Mouse (Mus musculus): ENCODE data around the gene Nphs1. TPM values are rescaled to one million over a fixed set of nuclear protein-coding genes. Genes with fewer than 3 reads are reported as not detected.

The Nphs1 gene
- 0.27 TPM in 1 of 2 replicates, not detected in the other for total RNA-seq (2015)
- 0.58 and 0.95 TPM in 2 replicates for total RNA-seq (2017)

DNA sequence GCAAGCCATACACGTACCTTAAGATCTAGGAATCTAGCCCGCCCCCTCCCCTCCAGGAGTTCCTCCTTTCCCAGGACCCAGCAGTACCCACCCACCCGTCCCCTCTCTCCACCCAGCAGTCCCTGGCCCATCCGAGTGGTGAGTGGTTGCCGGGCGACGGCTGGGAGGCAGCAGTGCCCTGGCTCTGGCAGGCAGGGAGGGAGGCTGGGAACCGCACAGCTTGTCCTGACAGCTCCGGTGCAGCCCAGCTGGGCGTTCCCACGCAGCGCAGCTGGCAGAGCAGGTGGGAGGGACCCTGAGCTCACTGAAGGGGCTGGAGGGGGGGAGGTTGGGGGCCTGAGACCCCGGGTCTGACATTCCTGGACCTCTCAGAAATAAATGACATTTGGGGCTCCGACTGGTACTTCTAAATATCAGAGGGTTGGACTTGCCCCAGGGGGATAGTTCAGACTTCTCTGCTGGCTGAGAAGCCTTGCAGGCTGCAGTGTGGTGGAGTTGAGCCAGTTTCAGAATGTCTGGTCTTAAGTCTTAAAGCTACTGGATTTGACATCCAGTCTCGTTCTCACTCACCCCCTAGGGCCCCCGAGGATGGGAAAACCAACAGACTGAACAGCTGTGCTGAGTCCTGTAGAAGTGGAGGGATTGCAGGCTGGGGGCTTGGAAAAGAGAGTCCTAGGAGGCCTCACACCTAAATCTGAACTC lies at the start of gene Nphs1, which contains the start of gene Kirrel2:
Gene Nphs1, plus strand, starts transcription at position 687 of the 702 bp plus-strand sequence.
Gene Kirrel2, minus strand, starts transcription at position 62 of the 702 bp plus-strand sequence.
- ATAC-seq (replicated peaks; ENCODE audit: poor library complexity) = no peak

DNA sequence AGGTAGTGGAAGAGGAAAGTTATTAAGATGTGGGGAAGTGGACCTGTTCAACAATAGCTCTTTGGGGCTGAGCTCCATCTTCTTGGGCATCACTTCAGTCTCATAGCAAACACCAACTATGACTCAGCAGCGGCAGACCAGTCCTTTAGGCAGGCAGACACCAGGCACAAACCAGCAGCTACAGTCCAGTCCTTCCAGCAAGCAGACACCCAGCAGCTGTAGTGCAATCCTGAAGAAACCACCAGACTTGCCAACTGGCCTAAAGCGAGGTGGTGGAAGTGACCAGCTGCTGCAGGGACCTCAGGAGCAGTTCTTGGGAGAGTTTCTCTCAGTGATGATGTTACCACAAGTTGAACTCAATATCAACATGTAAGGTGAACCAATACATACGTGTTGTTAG lies 49.5 kb upstream of the Nphs1 start:
- ATAC-seq (replicated peaks; ENCODE audit: poor library complexity) = no peak

DNA sequence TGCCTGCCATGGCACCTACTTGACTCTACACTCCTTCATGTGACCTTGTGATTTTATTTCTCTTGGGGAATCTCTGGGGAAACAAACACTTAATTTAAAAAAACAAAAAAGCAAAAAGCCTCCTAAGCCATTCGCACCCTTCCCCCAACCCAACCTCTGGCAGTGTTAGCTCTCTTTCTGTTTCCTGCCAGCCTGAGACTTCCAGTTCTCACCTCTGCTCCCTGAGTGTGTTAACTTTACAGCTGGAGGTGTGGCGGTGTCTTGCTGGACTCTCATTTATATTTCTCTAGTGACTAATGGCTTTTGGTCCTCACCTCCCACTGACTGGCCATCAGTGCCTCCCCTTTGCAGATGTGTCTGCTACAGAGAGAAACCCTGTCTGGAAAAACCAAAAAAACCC lies 48.3 kb upstream of the Nphs1 start:
- ATAC-seq (replicated peaks; ENCODE audit: poor library complexity) = no peak

DNA sequence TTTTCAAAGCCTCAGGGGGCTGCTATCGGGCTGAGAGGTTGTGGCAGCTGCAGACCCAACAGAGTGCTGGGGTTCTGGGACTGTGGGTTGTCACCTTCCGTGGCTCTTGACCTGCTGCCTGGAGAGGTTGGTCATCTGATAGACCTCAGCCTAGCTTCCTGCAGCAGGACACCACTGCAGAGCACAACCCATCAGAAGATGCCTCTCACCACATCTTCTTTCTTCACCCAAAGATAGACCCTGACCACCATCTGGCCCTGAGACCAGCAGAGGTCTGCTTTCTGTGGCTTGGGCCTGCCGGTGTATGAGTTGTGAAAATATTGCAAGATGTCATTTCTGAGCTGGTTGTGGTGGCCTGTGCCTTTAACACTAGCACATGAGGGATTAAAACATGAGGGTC lies 47.1 kb upstream of the Nphs1 start:
- ATAC-seq (replicated peaks; ENCODE audit: poor library complexity) = no peak; the same call in 1 of the 2 replicates

DNA sequence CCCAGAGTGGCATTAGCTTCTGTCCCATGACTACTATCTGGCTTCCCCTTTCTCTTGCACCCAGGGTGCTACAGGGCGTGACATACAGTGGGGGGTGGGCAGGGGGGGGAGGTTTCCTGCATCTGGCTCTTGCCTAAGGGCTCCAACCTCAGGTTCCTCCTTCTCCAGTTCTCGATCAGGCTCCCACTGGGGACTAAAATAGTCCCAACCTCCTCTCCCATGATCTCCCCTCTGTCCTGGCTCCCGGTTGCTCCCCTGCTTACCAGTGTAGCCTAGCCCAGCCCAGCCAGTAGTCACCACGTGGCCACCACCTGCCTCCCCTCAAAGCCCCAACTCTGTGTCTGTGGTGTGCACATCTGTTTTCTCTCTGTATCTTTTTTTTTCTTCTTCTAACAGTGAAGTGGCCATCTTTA lies 45.4 kb upstream of the Nphs1 start:
- ATAC-seq (replicated peaks; ENCODE audit: poor library complexity) = peak; percentile 78

DNA sequence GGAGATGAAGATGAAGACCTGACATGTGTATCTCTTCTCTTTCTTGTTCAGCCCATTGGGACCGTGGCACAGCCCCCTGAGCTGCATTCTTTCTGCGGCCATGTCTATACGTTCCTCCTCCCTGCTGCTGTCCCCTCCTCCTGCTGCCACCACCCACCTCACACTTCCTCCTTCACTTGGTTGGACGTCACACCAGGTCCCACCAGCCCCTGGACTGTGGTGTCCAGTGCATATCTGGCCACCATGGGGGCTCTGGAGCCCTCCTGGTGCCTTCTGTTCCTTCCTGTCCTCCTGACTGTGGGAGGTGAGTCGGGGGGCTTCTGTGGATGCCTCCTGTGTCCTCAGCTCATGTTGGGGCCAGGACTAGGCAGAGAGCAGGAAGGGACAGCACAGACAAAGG lies 44.5 kb upstream of the Nphs1 start, which contains the start of gene Tyrobp:
Gene Tyrobp, plus strand, starts transcription at position 165 of the 400 bp plus-strand sequence.
- ATAC-seq (replicated peaks; ENCODE audit: poor library complexity) = peak; percentile 66

DNA sequence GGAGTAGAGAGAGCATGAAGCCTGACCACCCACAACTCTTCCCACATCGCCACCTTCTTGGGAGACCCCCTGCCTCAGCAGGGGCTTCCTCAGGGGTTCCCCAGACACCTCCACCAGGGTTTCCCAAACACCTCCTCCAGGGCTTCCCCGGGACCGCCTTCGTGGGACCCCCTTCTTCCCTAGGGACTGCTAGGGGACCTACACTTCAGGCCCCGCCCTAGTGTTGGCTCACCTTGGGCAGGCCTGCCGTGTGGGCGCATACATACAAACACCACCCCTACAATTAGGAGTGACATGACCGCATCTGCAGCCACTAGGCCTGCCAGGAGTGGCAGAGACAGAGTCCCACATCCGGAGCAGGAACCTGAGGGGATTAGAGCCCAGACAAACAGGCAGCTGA lies 40.3 kb upstream of the Nphs1 start:
- ATAC-seq (replicated peaks; ENCODE audit: poor library complexity) = peak; percentile 20

DNA sequence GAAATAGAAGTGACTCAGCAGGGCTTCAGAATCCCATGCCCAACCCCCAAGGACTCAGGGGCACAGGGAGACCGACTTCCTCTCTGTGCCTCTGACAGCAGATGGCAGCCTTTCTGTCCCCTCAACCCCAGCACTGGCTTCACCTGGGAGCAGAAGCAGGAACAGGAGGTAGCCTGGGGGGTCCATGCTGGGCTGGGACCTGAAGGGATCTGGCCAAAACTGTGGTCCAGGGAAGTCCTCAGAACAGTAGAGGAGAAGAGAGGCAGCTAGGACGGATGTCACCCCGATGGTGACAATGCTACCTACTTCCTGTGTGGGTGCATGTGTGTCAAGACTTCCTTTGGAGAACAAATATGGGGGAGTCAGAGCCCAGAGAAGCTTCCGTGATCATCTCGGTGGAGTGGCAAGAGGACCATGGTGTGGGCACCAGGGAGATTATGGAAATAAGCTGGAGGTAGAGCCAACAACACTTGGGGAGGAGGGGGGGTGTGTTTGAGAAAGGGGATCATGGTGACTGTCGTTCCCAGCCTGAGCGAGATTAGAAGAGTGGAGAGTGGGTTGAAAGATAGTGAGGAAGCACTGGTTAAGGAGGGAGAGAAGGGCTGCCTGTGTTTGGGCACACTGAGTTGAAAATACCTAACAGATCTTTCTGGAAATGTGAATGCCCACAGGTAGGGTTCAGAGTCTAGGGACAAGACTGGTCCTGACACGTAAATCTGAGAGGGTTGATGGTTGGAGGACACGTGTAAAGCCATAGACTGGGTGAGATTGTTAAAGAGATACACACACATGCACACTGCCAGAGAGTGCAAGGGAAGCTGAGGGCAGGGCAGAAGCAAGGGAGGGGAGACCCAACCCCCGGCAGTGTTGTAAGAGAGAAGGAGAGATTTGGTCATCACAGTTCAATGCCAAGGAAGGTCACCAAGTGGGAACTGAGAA lies 38.3 kb upstream of the Nphs1 start, which contains the start of gene Hcst:
Gene Hcst, minus strand, starts transcription at position 294 of the 939 bp plus-strand sequence.
- ATAC-seq (replicated peaks; ENCODE audit: poor library complexity) = peak; percentile 47

DNA sequence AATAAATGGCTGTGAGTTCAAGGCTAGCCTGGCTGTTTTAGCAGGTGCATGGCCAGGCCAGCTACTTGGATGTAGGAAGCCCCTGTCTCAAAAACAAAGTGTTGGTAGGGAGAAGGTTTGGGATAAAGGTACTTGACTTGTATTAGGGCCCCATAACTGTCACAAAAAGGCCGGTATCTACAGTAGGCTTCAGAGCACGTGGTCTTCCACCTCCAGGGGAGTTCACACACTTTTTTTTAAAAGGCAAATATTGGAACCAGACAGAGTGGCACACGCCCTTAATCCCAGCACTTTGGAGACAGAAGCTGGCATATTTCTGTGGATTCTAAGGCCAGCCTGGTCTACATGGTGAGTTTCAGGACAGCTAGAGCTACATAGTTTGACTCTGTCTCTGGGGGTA lies 37.4 kb upstream of the Nphs1 start:
- no peak for ATAC-seq (replicated peaks; ENCODE audit: poor library complexity)

DNA sequence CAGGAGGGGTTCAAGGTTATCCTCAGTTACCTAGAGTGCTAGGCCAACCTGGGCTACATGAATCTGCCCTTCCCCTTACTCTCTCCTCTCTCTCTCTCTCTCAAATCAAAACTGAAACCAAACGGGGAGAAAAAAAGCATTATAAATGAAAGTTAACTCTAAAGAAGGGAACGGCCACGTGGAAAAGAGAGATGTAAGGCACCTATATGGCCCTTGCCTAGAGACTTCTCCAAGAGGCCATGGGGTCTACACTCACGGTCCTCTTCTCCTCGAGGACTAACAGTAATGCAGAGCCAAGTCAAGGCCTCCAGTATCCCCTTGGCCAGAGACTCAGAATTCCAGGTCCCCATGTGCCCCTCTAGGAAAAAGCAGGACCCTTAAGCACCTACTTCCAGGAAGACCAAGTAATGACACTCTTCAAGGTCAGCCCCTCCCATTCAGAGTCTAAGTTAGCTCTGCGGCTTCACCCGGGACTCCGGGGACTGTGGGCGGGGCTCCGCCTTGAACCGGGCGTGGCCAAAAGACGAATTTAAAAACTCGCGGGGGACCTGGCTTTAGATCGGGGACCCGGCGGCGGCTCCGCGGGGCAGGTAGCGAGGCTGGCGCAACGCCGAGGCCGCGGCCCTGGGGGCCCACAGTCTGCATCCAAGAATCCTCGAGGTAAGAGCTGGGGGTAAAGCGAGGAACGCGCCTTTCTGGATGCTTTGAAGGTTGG lies 36.8 kb upstream of the Nphs1 start, which contains the start of gene Nfkbid:
Gene Nfkbid, plus strand, starts transcription at position 558 of the 715 bp plus-strand sequence.
- peak; percentile 24 for ATAC-seq (replicated peaks; ENCODE audit: poor library complexity)

DNA sequence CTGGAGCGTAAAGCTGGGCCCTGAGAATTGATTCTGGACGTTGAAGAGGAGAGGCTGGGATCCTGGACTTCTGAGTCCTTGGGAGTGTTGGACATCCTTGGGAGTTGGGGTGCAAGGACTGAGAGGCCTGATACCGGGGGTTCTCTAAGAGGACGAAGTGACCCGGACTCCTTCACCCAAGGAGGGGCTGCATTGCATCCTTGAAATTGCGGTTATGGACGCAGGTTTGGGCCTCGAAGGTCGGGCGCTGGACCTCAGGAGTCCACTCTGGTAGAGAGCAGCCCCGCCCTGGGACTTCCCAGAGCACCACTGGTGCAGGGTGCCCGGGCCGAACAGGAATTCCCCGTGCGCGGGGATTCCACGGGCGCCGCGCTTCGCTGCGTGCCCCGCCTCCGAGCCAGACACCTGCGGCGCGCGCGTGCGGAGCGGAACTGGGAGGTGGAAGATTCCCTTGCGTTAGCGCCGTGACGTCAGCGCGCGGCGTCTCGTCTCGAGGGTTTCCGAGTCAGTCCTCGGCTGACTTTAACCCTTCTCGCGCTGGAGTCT lies 36.2 kb upstream of the Nphs1 start:
- peak; percentile 51 for ATAC-seq (replicated peaks; ENCODE audit: poor library complexity)

DNA sequence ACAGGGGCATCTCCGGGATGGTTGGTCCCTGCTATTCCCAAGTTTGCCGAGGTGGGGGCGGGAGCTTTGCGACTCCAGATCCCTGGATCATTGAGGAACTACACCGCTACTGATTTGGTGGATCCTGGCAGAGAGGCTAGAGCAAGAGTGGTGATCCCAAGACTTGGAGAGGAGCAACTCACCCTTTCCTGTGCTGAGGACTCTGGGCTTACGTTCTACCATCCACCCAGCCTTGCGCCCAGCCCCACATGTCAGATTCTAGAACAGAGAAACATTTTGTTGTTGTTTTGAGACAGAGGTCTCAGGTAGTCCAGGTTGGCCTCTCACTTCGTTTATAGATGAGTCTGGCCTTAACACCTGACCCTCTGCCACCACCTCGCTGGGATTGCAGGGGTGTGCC lies 35.6 kb upstream of the Nphs1 start:
- ATAC-seq (replicated peaks; ENCODE audit: poor library complexity) = no peak

DNA sequence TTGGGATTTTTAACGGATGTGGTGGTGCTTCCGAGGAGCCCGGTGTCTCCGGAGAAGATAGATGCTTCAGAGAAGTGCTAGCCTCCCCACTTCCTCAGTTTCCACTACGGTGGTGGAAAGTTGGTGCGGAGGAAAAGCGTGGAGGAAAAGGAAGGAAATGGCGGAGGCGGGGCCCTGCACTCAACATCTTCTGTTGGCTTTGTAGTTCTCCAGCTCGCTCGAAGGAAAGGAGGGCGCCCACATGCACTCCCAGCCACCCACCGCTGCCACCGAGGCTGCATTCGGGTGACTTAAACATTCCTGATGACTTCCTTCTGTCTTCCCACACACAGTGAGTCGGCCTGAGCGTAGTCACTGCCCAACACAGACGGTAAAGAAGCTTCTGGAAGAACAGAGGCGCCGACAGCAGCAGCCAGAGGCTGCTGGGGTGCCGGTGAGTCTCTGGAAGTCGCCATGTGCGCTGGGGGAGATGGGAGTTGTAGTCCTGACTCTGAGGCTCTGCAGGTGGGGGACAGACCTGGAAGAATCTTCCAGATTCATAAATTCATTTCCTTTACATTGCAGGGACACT lies 35.0 kb upstream of the Nphs1 start:
- no peak; the same call in 1 of the 2 replicates for ATAC-seq (replicated peaks; ENCODE audit: poor library complexity)

DNA sequence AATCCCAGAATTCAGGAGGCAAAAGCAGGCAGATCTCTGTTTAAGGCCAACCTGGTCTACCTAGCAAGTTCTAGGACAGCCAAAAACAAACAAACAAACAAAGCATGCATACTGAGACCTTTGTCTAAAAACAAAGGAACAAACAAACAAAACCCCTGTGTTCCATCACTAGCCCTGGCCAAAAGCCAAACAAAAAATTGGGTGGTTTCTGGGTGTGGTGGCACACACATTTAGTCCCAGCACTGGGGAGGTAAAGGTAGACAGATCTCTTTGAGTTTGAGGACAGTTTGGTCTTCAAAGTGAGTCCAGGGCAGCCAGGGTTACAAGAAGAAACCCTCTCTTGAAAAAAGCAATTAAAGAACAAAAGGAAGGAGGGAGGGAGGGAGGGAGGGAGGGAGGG lies 28.8 kb upstream of the Nphs1 start:
- ATAC-seq (replicated peaks; ENCODE audit: poor library complexity) = no peak

DNA sequence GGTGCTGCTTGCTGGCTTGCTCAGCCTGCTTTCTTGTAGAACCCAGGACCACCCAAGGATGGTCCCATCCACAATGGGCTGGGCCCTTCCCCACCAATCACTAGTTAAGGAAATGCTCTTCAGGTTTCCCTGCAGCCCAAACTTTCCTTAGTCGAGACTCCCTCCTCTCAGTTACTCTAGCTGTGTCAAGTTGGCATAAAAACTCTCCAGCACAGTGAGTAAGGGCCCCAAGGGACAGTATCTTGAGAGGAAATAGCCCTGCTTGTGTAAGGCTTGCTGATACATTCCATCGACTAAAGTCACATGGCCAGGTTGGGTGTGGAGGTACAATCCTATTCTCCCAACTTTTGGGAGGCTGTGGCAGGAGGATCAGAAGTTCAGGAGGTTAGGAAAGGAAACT lies 27.9 kb upstream of the Nphs1 start:
- no peak for ATAC-seq (replicated peaks; ENCODE audit: poor library complexity)

DNA sequence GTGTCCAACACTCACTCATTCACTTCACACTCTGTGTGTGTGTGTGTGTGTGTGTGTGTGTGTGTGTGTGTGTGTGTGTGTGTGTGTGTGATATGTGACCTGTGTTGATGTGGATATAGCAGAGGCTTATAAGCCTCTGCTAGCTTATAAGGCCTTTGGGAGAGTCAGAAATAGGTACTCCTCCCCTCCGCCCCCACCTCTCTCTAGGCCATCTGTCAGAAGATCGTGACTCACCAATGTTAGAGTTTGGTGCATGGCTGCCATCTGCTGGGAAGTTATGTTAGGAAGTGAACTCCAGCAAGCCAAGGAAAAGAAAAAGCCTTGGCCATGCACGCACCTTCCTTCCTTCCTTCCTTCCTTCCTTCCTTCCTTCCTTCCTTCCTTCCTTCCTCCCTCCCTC lies 26.3 kb upstream of the Nphs1 start:
- ATAC-seq (replicated peaks; ENCODE audit: poor library complexity) = peak; percentile 82

DNA sequence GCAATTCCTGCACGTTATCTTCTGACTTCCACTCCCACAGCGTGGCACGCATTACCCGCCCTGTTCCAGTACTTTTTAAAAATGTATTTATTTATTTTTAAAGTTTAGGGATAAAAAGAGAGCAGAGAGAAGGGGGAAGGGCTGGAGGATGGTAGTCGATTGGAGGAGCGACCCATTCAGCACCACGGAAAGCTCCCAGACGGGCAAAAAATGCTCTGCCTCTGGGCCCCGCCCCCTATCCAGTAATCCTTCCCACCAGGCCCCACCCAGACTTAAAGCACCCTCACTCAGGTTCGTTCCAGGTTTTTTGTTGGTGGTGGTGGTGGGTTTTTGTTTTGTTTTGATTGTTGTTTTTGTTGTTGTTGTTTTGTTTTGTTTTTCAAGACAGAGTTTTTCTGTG lies 23.9 kb upstream of the Nphs1 start:
- ATAC-seq (replicated peaks; ENCODE audit: poor library complexity) = peak; percentile 88

DNA sequence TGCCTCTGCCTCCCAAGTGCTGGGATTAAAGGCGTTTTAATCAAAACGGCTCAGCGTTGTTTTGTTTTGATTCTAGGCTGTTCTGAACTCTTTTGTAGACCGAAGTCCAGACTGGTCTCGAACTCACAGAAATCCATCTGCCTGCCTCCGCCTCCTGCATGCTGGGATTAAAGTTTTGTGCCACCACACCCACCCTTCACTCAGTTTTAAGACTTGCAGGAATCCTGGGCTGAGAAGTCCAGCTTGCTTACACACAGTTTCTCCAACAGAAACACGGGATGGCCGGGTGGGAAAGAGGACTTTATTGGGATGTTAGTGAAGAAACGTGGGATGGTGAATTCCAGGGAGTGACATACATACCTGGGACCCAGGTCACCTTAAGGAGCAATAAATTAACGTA lies 23.4 kb upstream of the Nphs1 start:
- no peak for ATAC-seq (replicated peaks; ENCODE audit: poor library complexity)

DNA sequence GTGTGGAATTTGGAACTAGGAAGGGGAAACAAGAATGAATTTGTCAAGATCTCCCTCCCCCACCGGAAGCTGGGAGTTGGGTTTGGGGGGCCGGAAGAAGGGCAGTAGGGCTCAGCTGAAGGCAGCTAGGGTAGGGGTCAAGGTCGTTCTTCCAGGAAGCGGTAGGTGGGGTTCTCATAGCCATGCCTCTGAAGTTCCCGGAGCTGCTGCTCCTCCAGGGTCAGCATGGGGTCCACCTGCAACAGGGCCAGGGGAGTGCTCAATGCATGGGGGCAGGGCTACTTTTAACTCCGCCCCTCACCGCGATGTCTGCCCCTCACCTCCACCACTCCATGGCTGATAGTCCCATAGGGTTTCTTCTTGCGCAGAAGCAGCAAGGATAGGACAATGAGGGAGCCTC lies 23.0 kb upstream of the Nphs1 start:
- no peak for ATAC-seq (replicated peaks; ENCODE audit: poor library complexity)

DNA sequence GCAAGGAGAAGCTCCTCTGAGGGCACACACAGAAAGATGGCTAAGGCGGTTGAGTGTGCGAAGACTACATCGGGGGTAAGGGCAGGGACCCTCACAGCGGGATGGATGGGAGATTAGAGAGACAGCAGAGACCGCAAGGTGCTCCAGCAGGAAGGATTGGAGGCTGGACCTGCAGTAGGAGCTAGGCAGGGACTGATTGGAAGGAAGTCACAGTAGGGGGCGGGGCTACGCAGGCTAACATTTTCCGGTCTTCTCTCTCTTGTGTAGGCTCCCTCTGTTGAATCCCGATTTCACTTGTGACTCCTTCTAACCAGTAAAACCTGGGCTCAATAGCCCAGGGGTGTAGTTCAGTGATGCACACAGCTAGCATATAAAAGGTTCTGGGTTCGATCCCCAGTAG lies 21.2 kb upstream of the Nphs1 start:
- 0 out of 2 replicates have a peak, but pooled peaks have one; percentile 35 for ATAC-seq (replicated peaks; ENCODE audit: poor library complexity)
